Mouse (Mus musculus): ENCODE results near the gene Zdhhc20.
"Not testable (repeated sequence)": the region's sequence is repeated elsewhere in the genome, so short reads cannot be mapped to it uniquely, and the experiment has no call there.

Zdhhc20 gene

GRCm38 (mm10) chr14:57892961-57893360, 2.9 kb upstream of the Zdhhc20 start:
- no peak for DNase-seq (ENCODE audit: low spot score)

GRCm38 (mm10) chr14:57889541-57890010, 500 bp downstream of the Zdhhc20 start:
- DNase-seq (ENCODE audit: low spot score), result no peak

GRCm38 (mm10) chr14:57887171-57887570, 2.9 kb downstream of the Zdhhc20 start:
- DNase-seq (ENCODE audit: low spot score), result no peak

GRCm38 (mm10) chr14:57886032-57886431, 4.0 kb downstream of the Zdhhc20 start:
- no peak for DNase-seq (ENCODE audit: low spot score)

GRCm38 (mm10) chr14:57883341-57883740, 6.7 kb downstream of the Zdhhc20 start:
- no peak for DNase-seq (ENCODE audit: low spot score)

- DNase-seq (ENCODE audit: low spot score), result no peak
Observed at GRCm38 (mm10) chr14:57882720-57883119, 7.4 kb downstream of the Zdhhc20 start.

- peak; percentile 32 for DNase-seq (ENCODE audit: low spot score)
Observed at GRCm38 (mm10) chr14:57881793-57882192, 8.3 kb downstream of the Zdhhc20 start.

- no peak for DNase-seq (ENCODE audit: low spot score)
Observed at GRCm38 (mm10) chr14:57881074-57881473, 9.0 kb downstream of the Zdhhc20 start.

- no peak for DNase-seq (ENCODE audit: low spot score)
Observed at GRCm38 (mm10) chr14:57877921-57878320, 12.2 kb downstream of the Zdhhc20 start.

- no peak for DNase-seq (ENCODE audit: low spot score)
Observed at GRCm38 (mm10) chr14:57866676-57867276, 23.3 kb downstream of the Zdhhc20 start.

GRCm38 (mm10) chr14:57865256-57865655, 24.8 kb downstream of the Zdhhc20 start:
- DNase-seq (ENCODE audit: low spot score), result no peak

- DNase-seq (ENCODE audit: low spot score), result no peak
Observed at GRCm38 (mm10) chr14:57863129-57863528, 26.9 kb downstream of the Zdhhc20 start.

- DNase-seq (ENCODE audit: low spot score), result no peak
Observed at GRCm38 (mm10) chr14:57861987-57862412, 28.1 kb downstream of the Zdhhc20 start.

GRCm38 (mm10) chr14:57859520-57859919, 30.6 kb downstream of the Zdhhc20 start:
- DNase-seq (ENCODE audit: low spot score), result no peak

- DNase-seq (ENCODE audit: low spot score), result no peak
Observed at GRCm38 (mm10) chr14:57858601-57859000, 31.5 kb downstream of the Zdhhc20 start.

GRCm38 (mm10) chr14:57856037-57856436, 34.0 kb downstream of the Zdhhc20 start:
- DNase-seq (ENCODE audit: low spot score), result not testable (repeated sequence)

GRCm38 (mm10) chr14:57852961-57853360, 37.1 kb downstream of the Zdhhc20 start:
- no peak for DNase-seq (ENCODE audit: low spot score)

- no peak for DNase-seq (ENCODE audit: low spot score)
Observed at GRCm38 (mm10) chr14:57850330-57850729, 39.7 kb downstream of the Zdhhc20 start.

- DNase-seq (ENCODE audit: low spot score), result no peak
Observed at GRCm38 (mm10) chr14:57848646-57849045, 41.4 kb downstream of the Zdhhc20 start.

- DNase-seq (ENCODE audit: low spot score), result not testable (repeated sequence)
Observed at GRCm38 (mm10) chr14:57848061-57848460, 42.0 kb downstream of the Zdhhc20 start.

- no peak for DNase-seq (ENCODE audit: low spot score)
Observed at GRCm38 (mm10) chr14:57844535-57844934, 45.5 kb downstream of the Zdhhc20 start.

GRCm38 (mm10) chr14:57835157-57835556, 54.9 kb downstream of the Zdhhc20 start:
- DNase-seq (ENCODE audit: low spot score), result no peak

GRCm38 (mm10) chr14:57833526-57833925, 56.5 kb downstream of the Zdhhc20 start:
- no peak for DNase-seq (ENCODE audit: low spot score)

- DNase-seq (ENCODE audit: low spot score), result no peak
Observed at GRCm38 (mm10) chr14:57827284-57827683, 62.8 kb downstream of the Zdhhc20 start.
